Mouse (Mus musculus) hindbrain, embryonic 14.5 days (tissue): ENCODE results near the gene Peli2. TPM values are rescaled to one million over a fixed set of nuclear protein-coding genes. Genes with fewer than 3 reads are reported as not detected.
A peak's percentile ranks its signal among the peaks of the same experiment; 100 is the strongest.

Experiments
- ATAC-seq: fragments of 200-750 bp; cut with Nextera tagmentation; 2 replicates; pipeline ENCODE4 v1.8.0; 2017; ENCODE audit warnings: moderate number of reproducible peaks, mild to moderate bottlenecking, moderate TSS enrichment, moderate library complexity; ENCODE audit not compliant: low FRiP score
- DNase-seq: peaks from one replicate; pipeline ENCODE4 v3.0.0-alpha.2; 2015; ENCODE audit warnings: low spot score
- H3K27ac ChIP-seq: fragments of 300-500 bp; sonication (generic); 2 replicates; pipeline ENCODE4 v1.5.1; 2014; ENCODE audit warnings: mild to moderate bottlenecking, moderate library complexity
- H3K27me3 ChIP-seq: fragments of 300-500 bp; sonication (generic); 2 replicates; pipeline ENCODE4 v1.6.1; 2014; ENCODE audit warnings: mild to moderate bottlenecking, low read length, mixed read lengths; ENCODE audit not compliant: control insufficient read depth, insufficient read depth
- H3K36me3 ChIP-seq: fragments of 300-500 bp; sonication (generic); replicated peaks from 2 replicates; pipeline ENCODE4 v1.6.1; 2014; ENCODE audit not compliant: control insufficient read depth, insufficient read depth
- H3K4me1 ChIP-seq: fragments of 300-500 bp; sonication (generic); replicated peaks from 2 replicates; pipeline ENCODE4 v1.6.1; 2014; ENCODE audit warnings: antibody characterized with exemption, low read length, mixed read lengths; ENCODE audit not compliant: control insufficient read depth, insufficient read depth
- H3K4me2 ChIP-seq: fragments of 300-500 bp; sonication (generic); replicated peaks from 2 replicates; pipeline ENCODE4 v1.6.1; 2014; ENCODE audit warnings: mild to moderate bottlenecking, moderate library complexity
- H3K4me3 ChIP-seq: fragments of 300-500 bp; sonication (generic); replicated peaks from 2 replicates; pipeline ENCODE4 v1.5.1; 2014; ENCODE audit warnings: mild to moderate bottlenecking, low read length
- H3K9ac ChIP-seq: fragments of 300-500 bp; sonication (generic); 2 replicates; pipeline ENCODE4 v1.6.1; 2014
- H3K9me3 ChIP-seq: fragments of 300-500 bp; sonication (generic); 2 replicates; pipeline ENCODE4 v1.6.1; 2016; ENCODE audit warnings: low read length; ENCODE audit not compliant: control insufficient read depth
- WGBS: fragments of 180-500 bp; shearing (Covaris S2); extraction: QIAGEN DNeasy Blood & Tissue Kit; methylation state at CpG from one replicate; pipeline ENCODE4 v1.1.7; 2014; 5-methylcytosine and 5-hydroxymethylcytosine counted together
- polyA plus RNA-seq: library from polyadenylated mRNA; unstranded; fragments of >200 nt; fragmentation: Nextera tagmentation; extraction: Ambion mirVana; gene quantifications from 2 replicates; pipeline ENCODE4 v1.2.1, GENCODE M21; 2014

The Peli2 gene
- polyA plus RNA-seq, 1 experiment from 2014 or later: 10.0 TPM

GRCm38 (mm10) chr14:48255290-48255689 lies 134.7 kb downstream of the Peli2 start:
- no peak overlapping the region for H3K4me3 ChIP-seq
- WGBS: 51% methylated on average over 5 of the region's 5 CpGs
- H3K9me3 ChIP-seq: no peaks in the 10 kb centered on the region
- no peak for DNase-seq
- H3K4me1 ChIP-seq: peaks cover 14% of the 10 kb centered on the region; the same call in 1 of the 2 replicates
- H3K4me2 ChIP-seq: no peak overlapping the region
- H3K27me3 ChIP-seq: no peaks in the 10 kb centered on the region
- no peak overlapping the region for H3K9ac ChIP-seq
- 0 out of 2 replicates have a peak, but pooled peaks cover 11% of the 10 kb centered on the region for H3K36me3 ChIP-seq
- no peak overlapping the region for H3K27ac ChIP-seq
- peak; percentile 22; the same call in 1 of the 2 replicates for ATAC-seq

DNA sequence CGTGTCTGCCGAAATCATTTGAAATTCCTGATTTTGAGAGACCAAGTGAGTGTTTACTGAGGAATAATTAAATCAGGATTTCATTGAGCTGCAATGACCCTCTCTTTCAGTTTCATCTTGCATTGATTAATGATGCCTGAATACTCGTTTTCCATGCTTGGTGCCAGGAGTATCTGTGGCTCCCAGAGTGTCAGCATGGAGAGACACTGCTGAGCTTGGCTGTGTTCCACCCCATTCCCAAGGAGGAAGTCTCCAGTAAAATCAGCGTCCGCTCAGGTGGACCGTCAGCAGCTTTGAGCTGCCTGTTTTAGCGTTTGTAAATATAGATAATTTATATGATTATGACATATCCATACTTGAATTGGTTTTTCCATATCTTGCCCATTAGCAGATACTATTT lies 137.1 kb downstream of the Peli2 start:
- no peak for DNase-seq
- no peak for ATAC-seq
- no peaks in the 10 kb centered on the region for H3K9me3 ChIP-seq

GRCm38 (mm10) chr14:48258696-48259366 lies 138.2 kb downstream of the Peli2 start:
- Histone ChIP-seq H3K27ac (no peak overlapping the region), H3K4me3 (no peak overlapping the region), H3K36me3 (0 out of 2 replicates have a peak, but pooled peaks cover 7% of the 10 kb centered on the region), H3K9ac (no peak overlapping the region), H3K9me3 (no peaks in the 10 kb centered on the region), H3K4me1 (peaks cover 14% of the 10 kb centered on the region; the same call in 1 of the 2 replicates), H3K27me3 (no peaks in the 10 kb centered on the region), H3K4me2 (no peak overlapping the region)
- no peak for ATAC-seq
- no peak for DNase-seq
- WGBS: 91% methylated on average over 10 of the region's 10 CpGs

More for the DNA sequence above, 137.1 kb downstream of the Peli2 start:
- Histone ChIP-seq H3K27ac (no peak overlapping the region), H3K4me1 (peaks cover 14% of the 10 kb centered on the region; the same call in 1 of the 2 replicates), H3K27me3 (no peaks in the 10 kb centered on the region), H3K4me3 (no peak overlapping the region), H3K9ac (no peak overlapping the region), H3K36me3 (0 out of 2 replicates have a peak, but pooled peaks cover 9% of the 10 kb centered on the region), H3K4me2 (no peak overlapping the region)
- 55% methylated on average over 7 of the region's 7 CpGs for WGBS

DNA sequence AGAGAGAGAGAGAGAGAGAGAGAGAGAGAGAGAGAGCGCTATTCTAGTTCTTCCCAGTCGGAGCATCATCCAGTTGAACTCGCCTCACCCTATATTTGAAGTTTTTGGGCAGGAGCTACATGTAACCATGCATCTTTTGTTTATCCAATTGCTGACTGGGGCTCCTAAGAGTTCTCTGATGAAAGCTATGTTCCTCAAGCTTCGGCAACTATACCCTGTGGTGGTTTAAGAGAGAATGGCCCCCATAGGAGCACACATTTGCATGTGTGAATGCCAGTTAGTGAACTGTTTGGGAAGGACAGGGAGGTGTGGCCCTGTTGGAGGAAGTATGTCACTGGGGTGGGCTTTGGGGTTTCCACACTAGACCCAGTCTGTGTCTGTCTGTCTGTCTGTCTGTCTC lies 142.5 kb downstream of the Peli2 start:
- no peak overlapping the region for H3K4me2 ChIP-seq
- no peak for ATAC-seq
- H3K36me3 ChIP-seq: no peaks in the 10 kb centered on the region
- H3K4me3 ChIP-seq: no peak overlapping the region
- H3K27ac ChIP-seq: no peak overlapping the region
- H3K27me3 ChIP-seq: no peaks in the 10 kb centered on the region
- WGBS: 91% methylated on average over 4 of the region's 4 CpGs
- H3K4me1 ChIP-seq: no peaks in the 10 kb centered on the region
- H3K9me3 ChIP-seq: no peaks in the 10 kb centered on the region
- H3K9ac ChIP-seq: no peak overlapping the region
- DNase-seq: no peak

DNA sequence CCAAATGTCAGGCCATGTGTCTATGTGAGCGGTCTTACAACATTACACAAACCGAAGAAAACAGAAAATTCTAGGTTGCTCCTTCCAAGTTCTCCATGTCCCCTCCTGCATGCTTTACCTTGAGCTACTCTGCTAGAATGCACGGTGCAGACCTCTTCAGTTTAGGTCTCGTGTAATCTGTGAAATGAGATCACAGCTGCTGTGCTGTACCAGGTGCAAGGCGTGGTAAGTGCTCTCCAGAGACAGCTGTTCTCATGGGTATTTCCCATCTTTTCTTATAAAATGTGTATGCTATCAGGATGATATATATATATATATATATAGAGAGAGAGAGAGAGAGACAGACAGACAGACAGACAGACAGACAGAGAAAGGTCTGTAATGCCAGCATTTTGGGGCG lies 146.1 kb downstream of the Peli2 start:
- no peak for DNase-seq
- no peak overlapping the region for H3K4me2 ChIP-seq
- 89% methylated on average over 6 of the region's 6 CpGs for WGBS
- no peak overlapping the region for H3K27ac ChIP-seq
- no peak overlapping the region for H3K4me3 ChIP-seq
- no peaks in the 10 kb centered on the region for H3K9me3 ChIP-seq
- ATAC-seq: no peak
- no peaks in the 10 kb centered on the region for H3K36me3 ChIP-seq
- H3K4me1 ChIP-seq: no peaks in the 10 kb centered on the region
- H3K27me3 ChIP-seq: no peaks in the 10 kb centered on the region
- H3K9ac ChIP-seq: no peak overlapping the region

DNA sequence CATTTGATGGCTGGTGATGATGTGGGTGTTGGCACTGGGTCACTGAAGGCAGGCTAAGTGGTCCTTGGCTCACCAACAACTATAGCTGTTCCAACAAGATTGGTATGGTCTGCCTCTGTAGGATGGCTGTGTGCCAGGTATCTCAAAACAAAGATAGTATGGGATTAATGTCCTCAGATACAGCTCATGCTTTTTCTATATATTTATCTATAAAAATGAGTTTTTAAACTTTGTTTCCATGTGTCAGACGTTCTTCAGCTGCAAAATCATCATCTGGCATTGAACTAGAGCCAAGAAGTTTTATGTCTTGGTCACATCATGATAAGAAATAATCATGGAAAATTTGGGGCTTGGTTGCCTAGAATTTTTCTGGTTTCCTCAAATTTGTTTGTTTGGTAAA lies 157.7 kb downstream of the Peli2 start:
- DNase-seq (no peak), ATAC-seq (no peak)
- Histone ChIP-seq H3K27ac (no peak overlapping the region), H3K4me2 (no peak overlapping the region), H3K4me3 (no peak overlapping the region), H3K36me3 (no peaks in the 10 kb centered on the region), H3K9ac (no peak overlapping the region), H3K4me1 (no peaks in the 10 kb centered on the region; the same call in 1 of the 2 replicates), H3K27me3 (no peaks in the 10 kb centered on the region), H3K9me3 (no peaks in the 10 kb centered on the region)
- 77% methylated on average over 1 of the region's 1 CpGs for WGBS

- no peaks in the 10 kb centered on the region for H3K27me3 ChIP-seq
- ATAC-seq (no peak), DNase-seq (no peak)
- no peaks in the 10 kb centered on the region for H3K9me3 ChIP-seq
- WGBS: 84% methylated on average over 5 of the region's 5 CpGs
- no peaks in the 10 kb centered on the region; the same call in 1 of the 2 replicates for H3K4me1 ChIP-seq
- no peak overlapping the region for H3K27ac ChIP-seq
- no peaks in the 10 kb centered on the region for H3K36me3 ChIP-seq
- H3K9ac ChIP-seq: no peak overlapping the region
- H3K4me2 ChIP-seq: no peak overlapping the region
- no peak overlapping the region for H3K4me3 ChIP-seq
These were observed 166.3 kb downstream of the Peli2 start for GRCm38 (mm10) chr14:48286949-48287348.

DNA sequence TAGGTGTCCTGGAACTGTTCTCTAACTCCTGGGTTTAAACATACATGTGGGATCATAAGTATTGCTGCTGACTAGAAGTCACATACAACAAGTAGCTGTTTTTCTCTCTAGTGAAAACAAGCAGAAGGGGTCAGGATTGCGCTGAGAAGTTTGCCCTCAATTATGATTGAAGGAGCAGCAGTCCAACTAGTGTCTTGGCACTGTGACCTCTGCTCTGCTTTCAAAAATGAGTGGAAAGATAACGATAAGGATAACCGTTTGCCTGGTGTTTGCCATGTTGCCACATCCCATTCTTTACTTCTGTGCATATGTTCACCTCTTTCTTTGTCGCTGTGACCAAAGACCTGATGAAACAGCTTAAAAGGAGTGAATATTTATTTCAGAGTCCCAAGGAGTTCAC lies 167.0 kb downstream of the Peli2 start:
- Histone ChIP-seq H3K9ac (no peak overlapping the region), H3K4me3 (no peak overlapping the region), H3K4me1 (no peaks in the 10 kb centered on the region; the same call in 1 of the 2 replicates), H3K27ac (no peak overlapping the region), H3K27me3 (no peaks in the 10 kb centered on the region), H3K9me3 (no peaks in the 10 kb centered on the region), H3K4me2 (no peak overlapping the region), H3K36me3 (no peaks in the 10 kb centered on the region)
- 89% methylated on average over 4 of the region's 4 CpGs for WGBS
- no peak for ATAC-seq
- no peak for DNase-seq

GRCm38 (mm10) chr14:48288600-48288999 lies 168.0 kb downstream of the Peli2 start:
- WGBS: 83% methylated on average over 2 of the region's 2 CpGs

More at GRCm38 (mm10) chr14:48288600-48288999, 168.0 kb downstream of the Peli2 start:
- no peak overlapping the region for H3K4me2 ChIP-seq
- DNase-seq: no peak
- no peaks in the 10 kb centered on the region for H3K4me1 ChIP-seq
- no peaks in the 10 kb centered on the region for H3K27me3 ChIP-seq
- H3K27ac ChIP-seq: no peak overlapping the region
- H3K9me3 ChIP-seq: no peaks in the 10 kb centered on the region
- no peaks in the 10 kb centered on the region for H3K36me3 ChIP-seq
- H3K9ac ChIP-seq: no peak overlapping the region
- H3K4me3 ChIP-seq: no peak overlapping the region
- ATAC-seq: no peak
